Mouse (Mus musculus) hindbrain, embryonic 10.5 days (tissue): ENCODE measurements at regions not wholly inside any gene's neighbourhood (a gene's known extent, or its start where the extent isn't known, plus 50 kb on each side); places are given as distances from the start of the nearest gene placed in this dataset.

Experiments
- DNase-seq: peaks from one replicate; pipeline ENCODE4 v3.0.0-alpha.2; 2017; ENCODE audit warnings: low spot score
- H3K27ac ChIP-seq: fragments of 300-500 bp; sonication (generic); 2 replicates; pipeline ENCODE4 v1.5.1; 2016; ENCODE audit warnings: mild to moderate bottlenecking, moderate library complexity
- H3K27me3 ChIP-seq: fragments of 300-500 bp; sonication (generic); 2 replicates; pipeline ENCODE4 v1.6.1; 2016; ENCODE audit warnings: mild to moderate bottlenecking; ENCODE audit not compliant: poor library complexity, insufficient read depth, severe bottlenecking
- H3K36me3 ChIP-seq: fragments of 300-500 bp; sonication (generic); 2 replicates; pipeline ENCODE4 v1.6.1; 2016; ENCODE audit warnings: mild to moderate bottlenecking, moderate library complexity
- H3K4me1 ChIP-seq: fragments of 300-500 bp; sonication (generic); replicated peaks from 2 replicates; pipeline ENCODE4 v1.6.1; 2016; ENCODE audit warnings: mild to moderate bottlenecking
- H3K4me3 ChIP-seq: fragments of 300-500 bp; sonication (generic); 2 replicates; pipeline ENCODE4 v1.5.1; 2016; ENCODE audit warnings: mild to moderate bottlenecking, moderate library complexity
- H3K9me3 ChIP-seq: fragments of 300-500 bp; sonication (generic); 2 replicates; pipeline ENCODE4 v1.6.1; 2016; ENCODE audit warnings: mild to moderate bottlenecking, moderate library complexity
- WGBS: fragments of 180-500 bp; shearing (Covaris S2); methylation state at CpG from one replicate; pipeline ENCODE4 v1.1.7; 2016; 5-methylcytosine and 5-hydroxymethylcytosine counted together

GRCm38 (mm10) chr6:100491811-100492210, 179.1 kb downstream of the Shq1 start:
- WGBS = 90% methylated on average over 6 of the region's 6 CpGs
- DNase-seq = no peak
- Histone ChIP-seq H3K27ac (no peak overlapping the region), H3K9me3 (no peaks in the 10 kb centered on the region), H3K4me1 (peaks cover 5% of the 10 kb centered on the region), H3K27me3 (peaks cover 42% of the 10 kb centered on the region), H3K36me3 (no peaks in the 10 kb centered on the region), H3K4me3 (no peak overlapping the region)

GRCm38 (mm10) chr6:100490920-100491712, 179.8 kb downstream of the Shq1 start:
- Histone ChIP-seq H3K9me3 (no peaks in the 10 kb centered on the region), H3K4me3 (no peak overlapping the region), H3K27ac (no peak overlapping the region), H3K27me3 (peaks cover 36% of the 10 kb centered on the region), H3K4me1 (peaks cover 5% of the 10 kb centered on the region), H3K36me3 (no peaks in the 10 kb centered on the region)
- no peak for DNase-seq
- 91% methylated on average over 7 of the region's 7 CpGs for WGBS

GRCm38 (mm10) chr6:100483836-100484235, 187.1 kb downstream of the Shq1 start:
- 83% methylated on average over 3 of the region's 3 CpGs for WGBS

GRCm38 (mm10) chr6:100483084-100483810, 187.7 kb downstream of the Shq1 start:
- WGBS = 16% methylated on average over 14 of the region's 14 CpGs
- peaks cover 13% of the 10 kb centered on the region for H3K9me3 ChIP-seq
- H3K27ac ChIP-seq = no peak overlapping the region
- peaks cover 18% of the 10 kb centered on the region for H3K4me1 ChIP-seq
- H3K27me3 ChIP-seq = peaks cover 42% of the 10 kb centered on the region
- H3K36me3 ChIP-seq = no peaks in the 10 kb centered on the region
- H3K4me3 ChIP-seq = no peak overlapping the region
- DNase-seq = no peak

More at GRCm38 (mm10) chr6:100483836-100484235, 187.1 kb downstream of the Shq1 start:
- no peak overlapping the region for H3K4me3 ChIP-seq
- H3K27me3 ChIP-seq = peaks cover 42% of the 10 kb centered on the region
- peaks cover 13% of the 10 kb centered on the region for H3K9me3 ChIP-seq
- H3K36me3 ChIP-seq = no peaks in the 10 kb centered on the region
- no peak for DNase-seq
- H3K27ac ChIP-seq = no peak overlapping the region
- H3K4me1 ChIP-seq = peaks cover 18% of the 10 kb centered on the region

GRCm38 (mm10) chr6:100482572-100482971, 188.4 kb downstream of the Shq1 start:
- WGBS = 26% methylated on average over 7 of the region's 7 CpGs
- no peak overlapping the region for H3K4me3 ChIP-seq
- H3K36me3 ChIP-seq = no peaks in the 10 kb centered on the region
- no peak for DNase-seq
- H3K9me3 ChIP-seq = peaks cover 13% of the 10 kb centered on the region
- peaks cover 47% of the 10 kb centered on the region for H3K27me3 ChIP-seq
- no peak overlapping the region for H3K27ac ChIP-seq
- peaks cover 18% of the 10 kb centered on the region for H3K4me1 ChIP-seq

GRCm38 (mm10) chr6:100480525-100480924, 190.4 kb downstream of the Shq1 start:
- Histone ChIP-seq H3K27ac (no peak overlapping the region), H3K27me3 (peaks cover 63% of the 10 kb centered on the region), H3K36me3 (no peaks in the 10 kb centered on the region), H3K9me3 (peaks cover 8% of the 10 kb centered on the region), H3K4me3 (no peak overlapping the region), H3K4me1 (peaks cover 20% of the 10 kb centered on the region)
- no peak for DNase-seq
- 87% methylated on average over 3 of the region's 3 CpGs for WGBS

- WGBS = 75% methylated on average over 6 of the region's 6 CpGs
- H3K36me3 ChIP-seq = no peaks in the 10 kb centered on the region
- H3K4me1 ChIP-seq = peaks cover 23% of the 10 kb centered on the region
- H3K9me3 ChIP-seq = peaks cover 1% of the 10 kb centered on the region
- H3K4me3 ChIP-seq = no peak overlapping the region
- peaks cover 68% of the 10 kb centered on the region for H3K27me3 ChIP-seq
- H3K27ac ChIP-seq = no peak overlapping the region
- no peak for DNase-seq
Observed at GRCm38 (mm10) chr6:100479881-100480280, 191.1 kb downstream of the Shq1 start.

- H3K36me3 ChIP-seq = no peaks in the 10 kb centered on the region
- H3K4me3 ChIP-seq = no peak overlapping the region
- peaks cover 68% of the 10 kb centered on the region for H3K27me3 ChIP-seq
- H3K9me3 ChIP-seq = no peaks in the 10 kb centered on the region
- 89% methylated on average over 4 of the region's 4 CpGs for WGBS
- no peak overlapping the region for H3K27ac ChIP-seq
- DNase-seq = no peak
- peaks cover 23% of the 10 kb centered on the region for H3K4me1 ChIP-seq
Observed at GRCm38 (mm10) chr6:100479455-100479854, 191.5 kb downstream of the Shq1 start.

GRCm38 (mm10) chr6:100476550-100477366, 189.5 kb upstream of the Rybp start:
- no peak overlapping the region for H3K4me3 ChIP-seq
- WGBS = 87% methylated on average over 6 of the region's 6 CpGs
- no peak for DNase-seq
- H3K4me1 ChIP-seq = peaks cover 4% of the 10 kb centered on the region; the same call in 1 of the 2 replicates
- peaks cover 61% of the 10 kb centered on the region for H3K27me3 ChIP-seq
- peaks cover 14% of the 10 kb centered on the region; the same call in 1 of the 2 replicates for H3K9me3 ChIP-seq
- no peaks in the 10 kb centered on the region for H3K36me3 ChIP-seq
- H3K27ac ChIP-seq = no peak overlapping the region

GRCm38 (mm10) chr6:100475341-100475955, 188.2 kb upstream of the Rybp start:
- no peak for DNase-seq
- 52% methylated on average over 4 of the region's 4 CpGs for WGBS
- peaks cover 22% of the 10 kb centered on the region for H3K9me3 ChIP-seq
- H3K4me3 ChIP-seq = no peak overlapping the region
- H3K27ac ChIP-seq = no peak overlapping the region
- H3K4me1 ChIP-seq = peaks cover 4% of the 10 kb centered on the region; the same call in 1 of the 2 replicates
- no peaks in the 10 kb centered on the region for H3K36me3 ChIP-seq
- peaks cover 52% of the 10 kb centered on the region for H3K27me3 ChIP-seq

- 63% methylated on average over 9 of the region's 9 CpGs for WGBS
- DNase-seq = no peak
Observed at GRCm38 (mm10) chr6:100474326-100474725, 187.0 kb upstream of the Rybp start.

GRCm38 (mm10) chr6:100470071-100470470, 182.8 kb upstream of the Rybp start:
- Histone ChIP-seq H3K9me3 (peaks cover 22% of the 10 kb centered on the region), H3K27ac (no peak overlapping the region), H3K36me3 (no peaks in the 10 kb centered on the region), H3K27me3 (peaks cover 45% of the 10 kb centered on the region; the same call in 1 of the 2 replicates), H3K4me1 (no peaks in the 10 kb centered on the region), H3K4me3 (no peak overlapping the region)
- no peak for DNase-seq
- 84% methylated on average over 2 of the region's 2 CpGs for WGBS

More at GRCm38 (mm10) chr6:100474326-100474725, 187.0 kb upstream of the Rybp start:
- H3K4me3 ChIP-seq = no peak overlapping the region
- peaks cover 22% of the 10 kb centered on the region for H3K9me3 ChIP-seq
- H3K27ac ChIP-seq = no peak overlapping the region
- 0 out of 2 replicates have a peak, but pooled peaks cover 4% of the 10 kb centered on the region for H3K4me1 ChIP-seq
- peaks cover 56% of the 10 kb centered on the region for H3K27me3 ChIP-seq
- H3K36me3 ChIP-seq = no peaks in the 10 kb centered on the region
